ENCODE assay signal across 1 mouse cellular context in the genomic region with DNA sequence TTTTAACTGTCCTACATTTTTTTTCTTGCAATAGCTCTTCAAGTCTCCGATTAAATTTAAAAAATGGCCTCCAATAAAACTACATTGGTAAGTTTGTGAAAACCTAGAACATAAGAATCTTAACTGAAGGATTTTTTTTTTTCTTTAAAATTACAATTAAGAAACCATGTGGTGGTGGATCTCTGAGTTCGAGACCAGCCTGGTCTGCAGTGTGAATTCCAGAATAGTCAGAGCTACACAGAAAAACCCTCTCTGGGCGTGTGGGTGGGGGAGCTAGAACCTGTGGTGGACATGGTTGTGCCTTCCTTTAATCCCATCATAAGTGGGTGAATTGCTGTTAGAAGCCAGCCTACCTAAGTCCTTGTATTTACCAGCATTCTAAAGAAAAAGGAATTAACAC.
TF ChIP-seq lines count a peak whose summit lies in the region.

No protein-coding gene starts in this region.

TF ChIP-seq in MEL, 35 proteins besides CTCF, POLR2A, EP300 and RAD21 (continued from another document):
- TF ChIP-seq USF2 (IDR thresholded peaks at IDR 0.05; ENCODE audit: borderline replicate concordance in 1 of 2, insufficient read depth in 1 of 2, low read depth in 1 of 2, low read length in 2 of 2) = no peak
